Mouse (Mus musculus) frontal cortex, adult 2 months (tissue): Measurements from ENCODE around the gene Gm20388. TPM values are rescaled to one million over a fixed set of nuclear protein-coding genes. Genes with fewer than 3 reads are reported as not detected.

Experiments used
- DNase-seq, 2 experiments: peaks; one replicate each; pipeline ENCODE4 v3.0.0; 2022; ENCODE audit warnings: low spot score in 1 of 2; ENCODE audit errors: extremely low spot score in 1 of 2
- polyA plus RNA-seq: library from polyadenylated mRNA; depleted of rRNA; stranded (reverse); fragments of >200 nt; gene quantifications from 2 replicates; pipeline ENCODE4 v1.2.3, GENCODE M21; 2012

Gm20388 gene
- polyA plus RNA-seq, 1 experiment, result 22.2 TPM

GRCm38 (mm10) chr8:120113758-120114255 lies 203.2 kb downstream of the Gm20388 start, which contains the start of gene 6430548M08Rik:
Gene 6430548M08Rik, plus strand, starts transcription at chr8:120114152.
- peak; percentile 100 for DNase-seq

GRCm38 (mm10) chr8:120114315-120114841 lies 203.7 kb downstream of the Gm20388 start:
- peak in 1 of 2 experiments; percentile 39 for DNase-seq

GRCm38 (mm10) chr8:120116600-120116999 lies 206.0 kb downstream of the Gm20388 start:
- DNase-seq, result no peak

- no peak for DNase-seq
Observed at GRCm38 (mm10) chr8:120118162-120118561, 207.5 kb downstream of the Gm20388 start.

GRCm38 (mm10) chr8:120118847-120119246 lies 208.2 kb downstream of the Gm20388 start:
- peak; percentile 44 to 63 for DNase-seq

GRCm38 (mm10) chr8:120119429-120119828 lies 208.8 kb downstream of the Gm20388 start:
- DNase-seq, result no peak

GRCm38 (mm10) chr8:120119931-120120330 lies 209.3 kb downstream of the Gm20388 start:
- no peak for DNase-seq

- DNase-seq, result peak in 1 of 2 experiments; percentile 45
Observed at GRCm38 (mm10) chr8:120120951-120121350, 210.3 kb downstream of the Gm20388 start.

GRCm38 (mm10) chr8:120124261-120124660 lies 213.6 kb downstream of the Gm20388 start:
- DNase-seq, result no peak

GRCm38 (mm10) chr8:120124836-120125389 lies 214.3 kb downstream of the Gm20388 start:
- DNase-seq, result no peak

GRCm38 (mm10) chr8:120126357-120127161 lies 215.9 kb downstream of the Gm20388 start:
- DNase-seq, result no peak

GRCm38 (mm10) chr8:120129547-120129946 lies 218.9 kb downstream of the Gm20388 start:
- no peak for DNase-seq

- DNase-seq, result no peak
Observed at GRCm38 (mm10) chr8:120131158-120131557, 220.5 kb downstream of the Gm20388 start.

GRCm38 (mm10) chr8:120133169-120133568 lies 222.5 kb downstream of the Gm20388 start:
- no peak for DNase-seq

- no peak for DNase-seq
Observed at GRCm38 (mm10) chr8:120135687-120136086, 225.0 kb downstream of the Gm20388 start.

- peak; percentile 84 to 87 for DNase-seq
Observed at GRCm38 (mm10) chr8:120136618-120137017, 226.0 kb downstream of the Gm20388 start.

GRCm38 (mm10) chr8:120138958-120139357 lies 228.3 kb downstream of the Gm20388 start:
- no peak for DNase-seq

GRCm38 (mm10) chr8:120140769-120141168 lies 230.1 kb downstream of the Gm20388 start:
- DNase-seq, result peak in 1 of 2 experiments; percentile 46

GRCm38 (mm10) chr8:120143911-120144651 lies 233.4 kb downstream of the Gm20388 start:
- peak; percentile 58 to 65 for DNase-seq

- peak in 1 of 2 experiments; percentile 71 for DNase-seq
Observed at GRCm38 (mm10) chr8:120144652-120145301, 234.1 kb downstream of the Gm20388 start.
